Mouse (Mus musculus): ENCODE results near the gene Nop2. TPM values are rescaled to one million over a fixed set of nuclear protein-coding genes. Genes with fewer than 3 reads are reported as not detected.

The Nop2 gene
- polyA plus RNA-seq, 2 experiments, result 48.5 to 54.2 TPM

- WGBS, result 79% methylated on average over 9 of the region's 9 CpGs
These were observed 12.2 kb downstream of the Nop2 start for GRCm38 (mm10) chr6:125143904-125144303.

GRCm38 (mm10) chr6:125145001-125145400 is 13.3 kb downstream of the Nop2 start, which contains the start of gene Iffo1:
Gene Iffo1, plus strand, starts transcription at chr6:125145241.
- peaks cover 49% of the 10 kb centered on the region for H3K36me3 ChIP-seq (ENCODE audit: control insufficient read depth, insufficient read depth, low read length)
- DNase-seq (ENCODE audit: low spot score) (peak; percentile 90), ATAC-seq (ENCODE audit: low FRiP score, low read depth) (peak; percentile 89)
- TF ChIP-seq POLR2A (IDR thresholded peaks at IDR 0.05; ENCODE audit: borderline replicate concordance, extremely low read depth, insufficient read depth, insufficient read length), result 0 out of 2 replicates have a peak, but pooled peaks have one; percentile 26
- H3K27me3 ChIP-seq (ENCODE audit: control insufficient read depth, insufficient read depth, low read length), result no peaks in the 10 kb centered on the region
- peak within 1 kb of the TSS; percentile 90 for H3K4me2 ChIP-seq (replicated peaks; ENCODE audit: low read depth, low read length, severe bottlenecking)
- WGBS, result under 1% methylated on average over 16 of the region's 16 CpGs
- peak within 1 kb of the TSS; percentile 87 for H3K9ac ChIP-seq (ENCODE audit: low read depth, low read length, severe bottlenecking)
- no peaks in the 10 kb centered on the region for H3K9me3 ChIP-seq (ENCODE audit: control insufficient read depth, low read length)
- H3K27ac ChIP-seq (replicated peaks; ENCODE audit: low read depth, low read length), result peak within 1 kb of the TSS; percentile 89
- H3K4me3 ChIP-seq (replicated peaks; ENCODE audit: low read length), result peak within 1 kb of the TSS; percentile 71
- peaks cover 20% of the 10 kb centered on the region for H3K4me1 ChIP-seq (ENCODE audit: control insufficient read depth, insufficient read depth, low read length)

More at GRCm38 (mm10) chr6:125143904-125144303, 12.2 kb downstream of the Nop2 start:
- TF ChIP-seq POLR2A (IDR thresholded peaks at IDR 0.05; ENCODE audit: borderline replicate concordance, extremely low read depth, insufficient read depth, insufficient read length), result no peak
- Histone ChIP-seq H3K9ac (ENCODE audit: low read depth, low read length, severe bottlenecking) (no peak overlapping the region), H3K27me3 (ENCODE audit: control insufficient read depth, insufficient read depth, low read length) (no peaks in the 10 kb centered on the region), H3K36me3 (ENCODE audit: control insufficient read depth, insufficient read depth, low read length) (peaks cover 57% of the 10 kb centered on the region), H3K4me2 (replicated peaks; ENCODE audit: low read depth, low read length, severe bottlenecking) (no peak overlapping the region), H3K4me1 (ENCODE audit: control insufficient read depth, insufficient read depth, low read length) (peaks cover 20% of the 10 kb centered on the region), H3K4me3 (replicated peaks; ENCODE audit: low read length) (no peak overlapping the region), H3K9me3 (ENCODE audit: control insufficient read depth, low read length) (no peaks in the 10 kb centered on the region), H3K27ac (replicated peaks; ENCODE audit: low read depth, low read length) (no peak overlapping the region)
- DNase-seq (ENCODE audit: low spot score) (no peak), ATAC-seq (ENCODE audit: low FRiP score, low read depth) (no peak)

- peak overlapping the region; percentile 87 for H3K9ac ChIP-seq (ENCODE audit: low read depth, low read length, severe bottlenecking)
- WGBS, result 3% methylated on average over 26 of the region's 35 CpGs
- H3K4me2 ChIP-seq (replicated peaks; ENCODE audit: low read depth, low read length, severe bottlenecking), result peak overlapping the region; percentile 90
- peak overlapping the region; percentile 89 for H3K27ac ChIP-seq (replicated peaks; ENCODE audit: low read depth, low read length)
- TF ChIP-seq POLR2A (IDR thresholded peaks at IDR 0.05; ENCODE audit: borderline replicate concordance, extremely low read depth, insufficient read depth, insufficient read length), result no peak
- peak; percentile 36 for DNase-seq (ENCODE audit: low spot score)
- H3K36me3 ChIP-seq (ENCODE audit: control insufficient read depth, insufficient read depth, low read length), result peaks cover 44% of the 10 kb centered on the region
- peaks cover 20% of the 10 kb centered on the region for H3K4me1 ChIP-seq (ENCODE audit: control insufficient read depth, insufficient read depth, low read length)
- ATAC-seq (ENCODE audit: low FRiP score, low read depth), result peak; percentile 47
- no peaks in the 10 kb centered on the region for H3K27me3 ChIP-seq (ENCODE audit: control insufficient read depth, insufficient read depth, low read length)
- no peaks in the 10 kb centered on the region for H3K9me3 ChIP-seq (ENCODE audit: control insufficient read depth, low read length)
- peak overlapping the region; percentile 71 for H3K4me3 ChIP-seq (replicated peaks; ENCODE audit: low read length)
These were observed 13.8 kb downstream of the Nop2 start for GRCm38 (mm10) chr6:125145479-125145951.

- H3K9me3 ChIP-seq (ENCODE audit: control insufficient read depth, low read length), result no peaks in the 10 kb centered on the region
- no peaks in the 10 kb centered on the region for H3K27me3 ChIP-seq (ENCODE audit: control insufficient read depth, insufficient read depth, low read length)
- peaks cover 42% of the 10 kb centered on the region for H3K36me3 ChIP-seq (ENCODE audit: control insufficient read depth, insufficient read depth, low read length)
- DNase-seq (ENCODE audit: low spot score) (no peak), ATAC-seq (ENCODE audit: low FRiP score, low read depth) (no peak)
- H3K27ac ChIP-seq (replicated peaks; ENCODE audit: low read depth, low read length), result peak overlapping the region; percentile 89; the same call in 1 of the 2 replicates
- TF ChIP-seq POLR2A (IDR thresholded peaks at IDR 0.05; ENCODE audit: borderline replicate concordance, extremely low read depth, insufficient read depth, insufficient read length), result no peak
- H3K4me2 ChIP-seq (replicated peaks; ENCODE audit: low read depth, low read length, severe bottlenecking), result peak overlapping the region; percentile 90
- WGBS, result 44% methylated on average over 7 of the region's 7 CpGs
- H3K4me3 ChIP-seq (replicated peaks; ENCODE audit: low read length), result peak overlapping the region; percentile 71
- peaks cover 20% of the 10 kb centered on the region for H3K4me1 ChIP-seq (ENCODE audit: control insufficient read depth, insufficient read depth, low read length)
- H3K9ac ChIP-seq (ENCODE audit: low read depth, low read length, severe bottlenecking), result peak overlapping the region; percentile 87
These were observed 14.4 kb downstream of the Nop2 start for GRCm38 (mm10) chr6:125146148-125146547.

GRCm38 (mm10) chr6:125146797-125147196 is 15.1 kb downstream of the Nop2 start:
- 69% methylated on average over 4 of the region's 4 CpGs for WGBS
- peaks cover 41% of the 10 kb centered on the region for H3K36me3 ChIP-seq (ENCODE audit: control insufficient read depth, insufficient read depth, low read length)
- H3K27ac ChIP-seq (replicated peaks; ENCODE audit: low read depth, low read length), result 0 out of 2 replicates have a peak overlapping the region, but pooled peaks have one; percentile 19
- H3K4me3 ChIP-seq (replicated peaks; ENCODE audit: low read length), result peak overlapping the region; percentile 71
- H3K4me2 ChIP-seq (replicated peaks; ENCODE audit: low read depth, low read length, severe bottlenecking), result peak overlapping the region; percentile 90; the same call in 1 of the 2 replicates
- DNase-seq (ENCODE audit: low spot score) (no peak), ATAC-seq (ENCODE audit: low FRiP score, low read depth) (no peak)
- peak overlapping the region; percentile 87 for H3K9ac ChIP-seq (ENCODE audit: low read depth, low read length, severe bottlenecking)
- no peaks in the 10 kb centered on the region for H3K27me3 ChIP-seq (ENCODE audit: control insufficient read depth, insufficient read depth, low read length)
- TF ChIP-seq POLR2A (IDR thresholded peaks at IDR 0.05; ENCODE audit: borderline replicate concordance, extremely low read depth, insufficient read depth, insufficient read length), result no peak
- H3K4me1 ChIP-seq (ENCODE audit: control insufficient read depth, insufficient read depth, low read length), result peaks cover 20% of the 10 kb centered on the region
- no peaks in the 10 kb centered on the region for H3K9me3 ChIP-seq (ENCODE audit: control insufficient read depth, low read length)

All from limb, embryonic 14.5 days (tissue).